Mouse (Mus musculus) right cerebral cortex, adult 2 months (tissue): Measurements from ENCODE around the gene Olfr970.
"Not testable (repeated sequence)": the region's sequence is repeated elsewhere in the genome, so short reads cannot be mapped to it uniquely, and the experiment has no call there.

ENCODE experiments used
- DNase-seq, 2 experiments: peaks; one replicate each; pipeline ENCODE4 v3.0.0; 2021 to 2022; ENCODE audit warnings: low spot score in 2 of 2

Gene Olfr970

GRCm38 (mm10) chr9:39808560-39808959 lies at the start of gene Olfr970:
Olfr970 (plus strand) TSS chr9:39808860.
- DNase-seq: no peak

DNA sequence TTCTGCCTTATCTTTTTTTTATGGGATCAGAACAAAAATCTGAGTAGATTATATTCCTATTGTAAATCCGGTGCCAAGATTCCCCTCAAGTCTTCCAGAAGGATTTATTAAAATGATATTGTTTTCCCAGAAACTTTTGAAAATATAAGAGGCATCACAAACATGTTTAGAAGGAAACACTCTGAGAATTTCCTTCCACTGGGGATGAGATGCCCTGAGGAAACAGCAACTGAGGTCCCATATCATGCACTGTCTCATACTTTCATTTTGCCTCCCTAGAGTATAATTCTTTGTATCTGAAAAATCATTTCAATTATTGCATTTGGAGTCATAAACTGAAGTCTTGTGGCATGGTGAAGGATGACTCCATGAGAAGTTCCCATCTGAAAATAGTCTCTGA lies 25.5 kb upstream of the Olfr970 start, which contains the start of gene Olfr968:
TSS of gene Olfr968 (minus strand) at position 101 of the 400 bp plus-strand sequence.
- DNase-seq: no peak

- no peak for DNase-seq
These were observed 18.1 kb upstream of the Olfr970 start, which contains the start of gene Olfr969 for GRCm38 (mm10) chr9:39790558-39790957. Olfr969 (plus strand) TSS chr9:39790945.

GRCm38 (mm10) chr9:39836576-39836975 lies 27.9 kb downstream of the Olfr970 start, which contains the start of gene Olfr971:
Olfr971 (plus strand) TSS chr9:39836876.
- DNase-seq: not testable (repeated sequence)

GRCm38 (mm10) chr9:39866122-39866521 lies 57.5 kb downstream of the Olfr970 start, which contains the start of gene Olfr972:
Olfr972 (plus strand) TSS chr9:39866422.
- DNase-seq: no peak
